Mouse (Mus musculus): Measurements from ENCODE around the gene Olfr491. TPM values are rescaled to one million over a fixed set of nuclear protein-coding genes. Genes with fewer than 3 reads are reported as not detected.

Gene Olfr491
- not detected in 2 replicates for polyA plus RNA-seq (2014; fragmentation: Nextera tagmentation; extraction: Ambion mirVana)

DNA sequence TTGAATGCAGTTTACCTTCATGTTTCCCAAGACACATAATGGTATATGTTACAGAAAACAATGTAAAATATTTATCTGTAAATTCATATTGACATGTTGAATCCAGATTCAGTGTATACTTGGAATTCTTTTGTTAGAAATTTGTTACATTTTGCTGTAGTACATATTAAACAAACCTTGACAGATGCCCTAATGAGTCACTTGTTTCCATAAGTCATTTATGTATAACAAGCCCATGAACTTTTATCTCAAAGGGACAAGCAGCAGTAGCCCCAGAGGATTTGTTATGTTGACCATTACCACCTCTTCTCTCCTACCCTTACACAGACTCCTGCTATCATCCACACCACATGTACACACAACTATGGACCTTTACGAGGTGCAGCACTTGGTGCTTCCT lies at the start of gene Olfr491:
Gene Olfr491, plus strand, starts transcription at position 301 of the 400 bp plus-strand sequence.
- no peak for TF ChIP-seq CTCF (IDR thresholded peaks at IDR 0.05; ENCODE audit: low read depth)
- Histone ChIP-seq H3K36me3 (ENCODE audit: insufficient read depth) (no peaks in the 10 kb centered on the region), H3K4me3 (ENCODE audit: low read depth, low read length) (no peak within 1 kb of the TSS), H3K9ac (no peak within 1 kb of the TSS), H3K4me1 (ENCODE audit: insufficient read depth) (no peaks in the 10 kb centered on the region), H3K27me3 (ENCODE audit: insufficient read depth, low read length) (no peaks in the 10 kb centered on the region), H3K9me3 (ENCODE audit: low read depth, low read length) (no peaks in the 10 kb centered on the region), H3K4me2 (no peak within 1 kb of the TSS), H3K27ac (ENCODE audit: low read depth) (no peak within 1 kb of the TSS)
- WGBS: 50% methylated on average over 1 of the region's 1 CpGs
- DNase-seq: no peak
- ATAC-seq (ENCODE audit: insufficient read depth): no peak

DNA sequence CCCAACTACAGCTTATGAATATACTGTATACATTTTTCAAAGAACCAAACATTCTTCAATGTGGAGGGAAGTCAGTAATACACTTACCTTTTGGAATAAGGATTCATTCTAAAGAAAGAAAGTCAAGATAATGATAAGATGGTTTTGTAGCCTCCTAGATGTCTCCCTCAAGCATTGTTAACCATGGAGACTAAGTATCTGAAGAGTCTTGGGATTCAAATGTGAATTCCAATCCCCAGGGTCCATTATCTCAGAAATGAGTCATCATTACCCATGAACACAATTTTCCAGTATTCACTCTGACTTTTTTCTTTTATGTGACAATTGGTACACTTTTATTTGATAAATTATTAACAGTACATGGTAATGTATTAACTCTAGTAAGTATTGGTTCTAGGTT lies 24.4 kb upstream of the Olfr491 start, which contains the start of gene Olfr490:
Gene Olfr490, minus strand, starts transcription at position 101 of the 400 bp plus-strand sequence.
- no peak within 1 kb of the TSS for H3K4me2 ChIP-seq
- no peak for TF ChIP-seq CTCF (IDR thresholded peaks at IDR 0.05; ENCODE audit: low read depth)
- H3K9ac ChIP-seq: no peak within 1 kb of the TSS
- H3K36me3 ChIP-seq (ENCODE audit: insufficient read depth): no peaks in the 10 kb centered on the region
- H3K4me3 ChIP-seq (ENCODE audit: low read depth, low read length): no peak within 1 kb of the TSS
- no peaks in the 10 kb centered on the region for H3K4me1 ChIP-seq (ENCODE audit: insufficient read depth)
- DNase-seq (no peak), ATAC-seq (ENCODE audit: insufficient read depth) (no peak)
- no peak within 1 kb of the TSS for H3K27ac ChIP-seq (ENCODE audit: low read depth)
- no peaks in the 10 kb centered on the region for H3K27me3 ChIP-seq (ENCODE audit: insufficient read depth, low read length)
- no peaks in the 10 kb centered on the region for H3K9me3 ChIP-seq (ENCODE audit: low read depth, low read length)

DNA sequence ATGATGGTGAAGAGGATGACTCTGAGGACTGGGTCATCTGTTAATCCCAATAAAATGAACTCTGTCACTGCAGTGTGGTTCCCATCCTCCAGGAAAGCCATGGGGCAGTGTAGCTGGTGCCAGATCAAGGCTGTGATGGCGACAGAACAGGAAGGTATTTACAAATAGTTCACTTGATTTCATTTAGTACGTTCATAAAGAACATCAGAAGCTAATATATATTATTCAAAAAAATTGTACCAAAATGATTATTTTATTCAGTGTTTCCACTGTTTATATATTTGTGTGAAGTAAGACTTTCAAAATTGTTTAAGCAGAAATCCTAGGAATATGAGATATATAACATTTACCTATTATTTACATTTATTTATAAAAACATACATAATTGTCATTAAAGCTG lies 10.3 kb downstream of the Olfr491 start, which contains the start of gene Olfr492:
Gene Olfr492, minus strand, starts transcription at position 101 of the 400 bp plus-strand sequence.
- no peak for ATAC-seq (ENCODE audit: insufficient read depth)
- no peak for TF ChIP-seq CTCF (IDR thresholded peaks at IDR 0.05; ENCODE audit: low read depth)
- no peak for DNase-seq
- no peak within 1 kb of the TSS for H3K4me3 ChIP-seq (ENCODE audit: low read depth, low read length)
- H3K9ac ChIP-seq: no peak within 1 kb of the TSS
- no peak within 1 kb of the TSS for H3K27ac ChIP-seq (ENCODE audit: low read depth)
- 70% methylated on average over 2 of the region's 2 CpGs for WGBS
- no peak within 1 kb of the TSS for H3K4me2 ChIP-seq
- no peaks in the 10 kb centered on the region for H3K4me1 ChIP-seq (ENCODE audit: insufficient read depth)
- no peaks in the 10 kb centered on the region for H3K36me3 ChIP-seq (ENCODE audit: insufficient read depth)
- no peaks in the 10 kb centered on the region for H3K27me3 ChIP-seq (ENCODE audit: insufficient read depth, low read length)
- H3K9me3 ChIP-seq (ENCODE audit: low read depth, low read length): no peaks in the 10 kb centered on the region

DNA sequence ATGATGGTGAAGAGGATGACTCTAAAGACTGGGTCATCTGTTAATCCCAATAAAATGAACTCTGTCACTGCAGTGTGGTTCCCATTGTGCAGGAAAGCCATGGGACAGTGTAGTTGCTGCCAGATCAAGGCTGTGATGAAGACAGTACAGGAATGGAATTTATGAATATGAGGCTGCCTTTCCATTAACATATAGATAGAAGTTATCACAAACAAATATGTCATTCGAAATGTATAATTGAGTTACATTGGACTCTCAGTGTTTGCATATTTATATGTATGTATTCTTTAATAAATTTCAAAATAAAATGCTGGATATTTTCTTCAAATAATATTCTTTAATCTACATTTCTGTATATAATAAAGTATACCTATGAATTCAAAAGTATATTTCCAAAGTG lies 33.6 kb downstream of the Olfr491 start, which contains the start of gene Olfr493:
Gene Olfr493, minus strand, starts transcription at position 101 of the 400 bp plus-strand sequence.
- Histone ChIP-seq H3K4me2 (no peak within 1 kb of the TSS), H3K27me3 (ENCODE audit: insufficient read depth, low read length) (no peaks in the 10 kb centered on the region), H3K27ac (ENCODE audit: low read depth) (no peak within 1 kb of the TSS), H3K9ac (no peak within 1 kb of the TSS), H3K4me1 (ENCODE audit: insufficient read depth) (no peaks in the 10 kb centered on the region), H3K36me3 (ENCODE audit: insufficient read depth) (no peaks in the 10 kb centered on the region), H3K9me3 (ENCODE audit: low read depth, low read length) (no peaks in the 10 kb centered on the region), H3K4me3 (ENCODE audit: low read depth, low read length) (no peak within 1 kb of the TSS)
- ATAC-seq (ENCODE audit: insufficient read depth) (no peak), DNase-seq (no peak)
- no peak for TF ChIP-seq CTCF (IDR thresholded peaks at IDR 0.05; ENCODE audit: low read depth)
- 67% methylated on average over 1 of the region's 1 CpGs for WGBS

DNA sequence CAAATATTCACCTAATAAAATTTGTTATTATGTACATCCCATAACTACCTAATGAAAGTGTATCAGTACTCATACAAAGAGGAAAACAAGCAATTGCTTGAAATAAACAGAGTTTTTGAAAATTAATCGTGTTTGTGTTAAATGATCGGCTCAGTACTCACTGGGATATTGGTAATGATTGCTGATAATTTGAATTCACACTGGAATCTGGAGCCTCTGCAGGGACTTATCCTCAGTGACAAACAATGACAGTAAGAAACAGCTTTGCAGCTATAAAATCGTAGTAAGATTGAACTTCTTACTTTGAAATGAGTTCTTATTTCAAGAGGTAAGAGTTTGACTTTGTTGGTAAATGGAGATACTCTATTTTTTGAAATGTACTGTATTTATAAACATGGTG lies 51.8 kb downstream of the Olfr491 start, which contains the start of gene Olfr494:
Gene Olfr494, plus strand, starts transcription at position 301 of the 400 bp plus-strand sequence.
- no peaks in the 10 kb centered on the region for H3K9me3 ChIP-seq (ENCODE audit: low read depth, low read length)
- WGBS: 72% methylated on average over 3 of the region's 3 CpGs
- TF ChIP-seq CTCF (IDR thresholded peaks at IDR 0.05; ENCODE audit: low read depth): no peak
- H3K27ac ChIP-seq (ENCODE audit: low read depth): no peak within 1 kb of the TSS
- DNase-seq: no peak
- no peak within 1 kb of the TSS for H3K4me2 ChIP-seq
- ATAC-seq (ENCODE audit: insufficient read depth): no peak
- no peak within 1 kb of the TSS for H3K9ac ChIP-seq
- no peak within 1 kb of the TSS for H3K4me3 ChIP-seq (ENCODE audit: low read depth, low read length)
- no peaks in the 10 kb centered on the region for H3K4me1 ChIP-seq (ENCODE audit: insufficient read depth)
- H3K27me3 ChIP-seq (ENCODE audit: insufficient read depth, low read length): no peaks in the 10 kb centered on the region
- H3K36me3 ChIP-seq (ENCODE audit: insufficient read depth): no peaks in the 10 kb centered on the region

Other genes starting within 250 kb of the Olfr491 start
- gene Olfr480, start 246.1 kb upstream of the Olfr491 start, polyA plus RNA-seq (2014; fragmentation: Nextera tagmentation; extraction: Ambion mirVana): not detected in 2 replicates
- gene Olfr481, start 233.6 kb upstream of the Olfr491 start, polyA plus RNA-seq (2014; fragmentation: Nextera tagmentation; extraction: Ambion mirVana): not detected in 2 replicates
- gene Olfr482, start 215.9 kb upstream of the Olfr491 start, polyA plus RNA-seq (2014; fragmentation: Nextera tagmentation; extraction: Ambion mirVana): 0.09 and 0.16 TPM in 2 replicates
- gene Olfr483, start 212.6 kb upstream of the Olfr491 start, polyA plus RNA-seq (2014; fragmentation: Nextera tagmentation; extraction: Ambion mirVana): not detected in 2 replicates
- not detected in 2 replicates for gene Olfr484, start 186.0 kb upstream of the Olfr491 start, polyA plus RNA-seq (2014; fragmentation: Nextera tagmentation; extraction: Ambion mirVana)
- not detected in 2 replicates for gene Olfr485, start 153.6 kb upstream of the Olfr491 start, polyA plus RNA-seq (2014; fragmentation: Nextera tagmentation; extraction: Ambion mirVana)
- not detected in 2 replicates for gene Olfr486, start 140.7 kb upstream of the Olfr491 start, polyA plus RNA-seq (2014; fragmentation: Nextera tagmentation; extraction: Ambion mirVana)
- gene Olfr487, start 98.8 kb upstream of the Olfr491 start, polyA plus RNA-seq (2014; fragmentation: Nextera tagmentation; extraction: Ambion mirVana): not detected in 2 replicates
- gene Olfr488, start 55.1 kb upstream of the Olfr491 start, polyA plus RNA-seq (2014; fragmentation: Nextera tagmentation; extraction: Ambion mirVana): not detected in 2 replicates
- gene Olfr490, start 24.5 kb upstream of the Olfr491 start, polyA plus RNA-seq (2014; fragmentation: Nextera tagmentation; extraction: Ambion mirVana): not detected in 2 replicates
- not detected in 2 replicates for gene Olfr492, start 10.2 kb downstream of the Olfr491 start, polyA plus RNA-seq (2014; fragmentation: Nextera tagmentation; extraction: Ambion mirVana)
- not detected in 2 replicates for gene Olfr493, start 33.5 kb downstream of the Olfr491 start, polyA plus RNA-seq (2014; fragmentation: Nextera tagmentation; extraction: Ambion mirVana)
- not detected in 2 replicates for gene Olfr494, start 51.9 kb downstream of the Olfr491 start, polyA plus RNA-seq (2014; fragmentation: Nextera tagmentation; extraction: Ambion mirVana)
- not detected in 2 replicates for gene Olfr495, start 79.7 kb downstream of the Olfr491 start, polyA plus RNA-seq (2014; fragmentation: Nextera tagmentation; extraction: Ambion mirVana)
- not detected in 2 replicates for gene Olfr497, start 107.0 kb downstream of the Olfr491 start, polyA plus RNA-seq (2014; fragmentation: Nextera tagmentation; extraction: Ambion mirVana)
- gene Olfr498, start 151.9 kb downstream of the Olfr491 start, polyA plus RNA-seq (2014; fragmentation: Nextera tagmentation; extraction: Ambion mirVana): not detected in 2 replicates
- not detected in 2 replicates for gene Olfr502, start 211.6 kb downstream of the Olfr491 start, polyA plus RNA-seq (2014; fragmentation: Nextera tagmentation; extraction: Ambion mirVana)
- gene Olfr503, start 231.1 kb downstream of the Olfr491 start, polyA plus RNA-seq (2014; fragmentation: Nextera tagmentation; extraction: Ambion mirVana): not detected in 2 replicates